Comparison of ENCODE assay signal across 11 mouse cellular contexts in genomic region chr13:41466616-41467015, GRCm38 (mm10). TPM values are rescaled to one million over a fixed set of nuclear protein-coding genes. Genes with fewer than 3 reads are reported as not detected.
A peak's percentile ranks its signal among the peaks of the same experiment; 100 is the strongest.
DNase-seq lines count a peak whose midpoint lies in the region; ATAC-seq lines count a peak whose summit lies in the region.
"Had no signal": no experiment of that assay in that cellular context is flagged by ENCODE, and none has a peak within 500 bp of the region (broad histone marks: within the 10 kb centered on the region; RNA-seq: fewer than 3 reads in every experiment).

No protein-coding gene starts in this region.

- no peak for DNase-seq in hindbrain, embryonic 14.5 days (ENCODE audit: low spot score)
- DNase-seq in hindbrain, embryonic 11.5 days (ENCODE audit: low spot score) = no peak
- DNase-seq in 416B (ENCODE audit: low read depth) (peak; percentile 81), adipocyte (ENCODE audit: low spot score) (no peak)
- peak; percentile 36 for DNase-seq in lung, postnatal 14 days
- no peak for DNase-seq in gastrocnemius, adult 18-20 months (ENCODE audit: low spot score)
- DNase-seq: cerebellum, postnatal 25 days had no signal

- H3K36me3 ChIP-seq in hindbrain, embryonic 14.5 days (replicated peaks; ENCODE audit: control insufficient read depth, insufficient read depth) = no peaks in the 10 kb centered on the region
- H3K36me3 ChIP-seq in hindbrain, embryonic 11.5 days (ENCODE audit: control insufficient read depth, insufficient read depth, low read length) = no peaks in the 10 kb centered on the region
- H3K36me3 ChIP-seq in heart, embryonic 15.5 days = no peaks in the 10 kb centered on the region
- H3K36me3 ChIP-seq: forebrain, embryonic 15.5 days; limb, embryonic 13.5 days had no signal

- no peak overlapping the region for H3K4me3 ChIP-seq in hindbrain, embryonic 14.5 days (replicated peaks; ENCODE audit: low read length)
- no peak overlapping the region for H3K4me3 ChIP-seq in hindbrain, embryonic 11.5 days (ENCODE audit: low read depth, low read length)
- no peak overlapping the region for H3K4me3 ChIP-seq in heart, embryonic 15.5 days
- H3K4me3 ChIP-seq: forebrain, embryonic 15.5 days; limb, embryonic 13.5 days had no signal

- H3K4me2 ChIP-seq in hindbrain, embryonic 14.5 days (replicated peaks) = no peak overlapping the region
- H3K4me2 ChIP-seq in hindbrain, embryonic 11.5 days (replicated peaks; ENCODE audit: low read depth, low read length) = no peak overlapping the region
- no peak overlapping the region for H3K4me2 ChIP-seq in heart, embryonic 15.5 days
- H3K4me2 ChIP-seq: forebrain, embryonic 15.5 days; limb, embryonic 13.5 days had no signal

- H3K27ac ChIP-seq in hindbrain, embryonic 14.5 days = peak overlapping the region; percentile 44; the same call in 1 of the 2 replicates
- no peak overlapping the region for H3K27ac ChIP-seq in hindbrain, embryonic 11.5 days (ENCODE audit: low read depth, low read length)
- peak overlapping the region; percentile 74 for H3K27ac ChIP-seq in heart, embryonic 15.5 days
- H3K27ac ChIP-seq: forebrain, embryonic 15.5 days; limb, embryonic 13.5 days had no signal

- H3K4me1 ChIP-seq in hindbrain, embryonic 14.5 days (replicated peaks; ENCODE audit: control insufficient read depth, insufficient read depth, low read length) = no peaks in the 10 kb centered on the region
- no peaks in the 10 kb centered on the region for H3K4me1 ChIP-seq in hindbrain, embryonic 11.5 days (replicated peaks; ENCODE audit: control insufficient read depth, insufficient read depth, low read length)
- H3K4me1 ChIP-seq in heart, embryonic 15.5 days (replicated peaks) = 0 out of 2 replicates have a peak, but pooled peaks cover 3% of the 10 kb centered on the region
- H3K4me1 ChIP-seq: forebrain, embryonic 15.5 days had no signal

- no peak for ATAC-seq in hindbrain, embryonic 14.5 days (ENCODE audit: low FRiP score)
- ATAC-seq in hindbrain, embryonic 11.5 days (ENCODE audit: low FRiP score) = no peak
- ATAC-seq in heart, embryonic 15.5 days (replicated peaks; ENCODE audit: insufficient number of reproducible peaks, insufficient read depth, low FRiP score, low read depth) = no peak
- ATAC-seq in erythroblast, adult 5-6 weeks (replicated peaks; ENCODE audit: low FRiP score, poor library complexity, severe bottlenecking) = no peak
- ATAC-seq: forebrain, embryonic 15.5 days had no signal

- H3K9me3 ChIP-seq in hindbrain, embryonic 14.5 days (ENCODE audit: control insufficient read depth, low read length) = no peaks in the 10 kb centered on the region
- no peaks in the 10 kb centered on the region for H3K9me3 ChIP-seq in hindbrain, embryonic 11.5 days (ENCODE audit: control insufficient read depth, low read length)
- no peaks in the 10 kb centered on the region for H3K9me3 ChIP-seq in heart, embryonic 15.5 days (replicated peaks)
- H3K9me3 ChIP-seq: forebrain, embryonic 15.5 days; limb, embryonic 13.5 days had no signal

- WGBS in hindbrain, embryonic 14.5 days = 76% methylated on average over 4 of the region's 4 CpGs
- 90% methylated on average over 4 of the region's 4 CpGs for WGBS in hindbrain, embryonic 11.5 days
- 84% methylated on average over 4 of the region's 4 CpGs for WGBS in heart, embryonic 15.5 days

- H3K9ac ChIP-seq in hindbrain, embryonic 14.5 days = no peak overlapping the region
- no peak overlapping the region for H3K9ac ChIP-seq in hindbrain, embryonic 11.5 days (ENCODE audit: low read depth, low read length)
- H3K9ac ChIP-seq in heart, embryonic 15.5 days = no peak overlapping the region
- H3K9ac ChIP-seq: forebrain, embryonic 15.5 days; limb, embryonic 13.5 days had no signal

- no peaks in the 10 kb centered on the region for H3K27me3 ChIP-seq in hindbrain, embryonic 14.5 days (ENCODE audit: control insufficient read depth, insufficient read depth, low read length)
- H3K27me3 ChIP-seq in hindbrain, embryonic 11.5 days (ENCODE audit: control insufficient read depth, insufficient read depth, low read length) = no peaks in the 10 kb centered on the region
- H3K27me3 ChIP-seq in heart, embryonic 15.5 days = peaks cover 72% of the 10 kb centered on the region
- H3K27me3 ChIP-seq: forebrain, embryonic 15.5 days; limb, embryonic 13.5 days had no signal

RNA-seq across cellular contexts. Expression of gene Nedd9, which starts 20.5 kb away (rescaled TPM):
- 15.2 and 16.0 TPM in 2 replicates for polyA plus RNA-seq in hindbrain, embryonic 14.5 days (2014; fragmentation: Nextera tagmentation; extraction: Ambion mirVana)
- 22.6 and 24.5 TPM in 2 replicates for polyA plus RNA-seq in hindbrain, embryonic 11.5 days (2014; fragmentation: Nextera tagmentation; extraction: Ambion mirVana)
- 19.2 and 26.2 TPM in 2 replicates for polyA plus RNA-seq in heart, embryonic 15.5 days (2015; fragmentation: Nextera tagmentation; extraction: Ambion mirVana)
- total RNA-seq in erythroblast, adult 5-6 weeks (2015; ENCODE audit: low replicate concordance) = 14.2 and 14.4 TPM in 2 replicates
- 13.1 TPM in 2 replicates for total RNA-seq in erythroblast, adult 5-6 weeks (2017; ENCODE audit: low replicate concordance)
- 10 to 100 TPM in 1 of 2 experiments, 1 to 10 TPM in 1; 4.5 to 11.9 TPM for total RNA-seq in gastrocnemius, adult 18-20 months (2021)

Comparison
In these comparisons a context has a peak if more than half of its experiments do, and no peak if none do; other contexts are left out.
1. DNase-seq: peak in 416B (single experiment) and lung, postnatal 14 days (single experiment); none in hindbrain, embryonic 14.5 days (single experiment), hindbrain, embryonic 11.5 days (single experiment), gastrocnemius, adult 18-20 months (single experiment) and adipocyte (single experiment).